Mouse (Mus musculus): ENCODE measurements around the gene Olfr699. TPM values are rescaled to one million over a fixed set of nuclear protein-coding genes. Genes with fewer than 3 reads are reported as not detected.
"Not testable (repeated sequence)": the region's sequence is repeated elsewhere in the genome, so short reads cannot be mapped to it uniquely, and the experiment has no call there.

Olfr699 gene
- not detected for total RNA-seq (2021)

GRCm38 (mm10) chr7:106793098-106793497 lies at the start of gene Olfr699:
TSS of gene Olfr699 (minus strand) at chr7:106793198.
- intact Hi-C loops (cut with DNase I), result no loop called here
- DNase-seq (ENCODE audit: low spot score in 2 of 2), result no peak

- no peak for DNase-seq (ENCODE audit: low spot score in 2 of 2)
- intact Hi-C loops (cut with DNase I), result no loop called here
Measured at GRCm38 (mm10) chr7:106833793-106834192, 40.8 kb upstream of the Olfr699 start, which contains the start of gene Olfr702. TSS of gene Olfr702 (minus strand) at chr7:106833893.

GRCm38 (mm10) chr7:106818414-106818813 lies 25.4 kb upstream of the Olfr699 start:
- intact Hi-C loops (cut with DNase I), result no loop called here
- no peak for DNase-seq (ENCODE audit: low spot score in 2 of 2)

GRCm38 (mm10) chr7:106815775-106816174 lies 22.8 kb upstream of the Olfr699 start:
- DNase-seq (ENCODE audit: low spot score in 2 of 2), result no peak
- intact Hi-C loops (cut with DNase I), result no loop called here

GRCm38 (mm10) chr7:106813829-106814228 lies 20.8 kb upstream of the Olfr699 start, which contains the start of gene Olfr701:
TSS of gene Olfr701 (plus strand) at chr7:106814129.
- DNase-seq (ENCODE audit: low spot score in 2 of 2), result no peak
- intact Hi-C loops (cut with DNase I), result no loop called here

GRCm38 (mm10) chr7:106808734-106809133 lies 15.7 kb upstream of the Olfr699 start, which contains the start of gene Olfr700:
TSS of gene Olfr700 (minus strand) at chr7:106808834.
- intact Hi-C loops (cut with DNase I), result no loop called here
- no peak for DNase-seq (ENCODE audit: low spot score in 2 of 2)

- peak in 1 of 2 experiments; percentile 4 for DNase-seq (ENCODE audit: low spot score in 2 of 2)
- intact Hi-C loops (cut with DNase I), result no loop called here
Measured at GRCm38 (mm10) chr7:106788330-106788729, 4.7 kb downstream of the Olfr699 start.

GRCm38 (mm10) chr7:106761008-106761407 lies 32.0 kb downstream of the Olfr699 start:
- intact Hi-C loops (cut with DNase I); DNase-seq (ENCODE audit: low spot score in 2 of 2): not testable (repeated sequence)

GRCm38 (mm10) chr7:106758800-106759199 lies 34.2 kb downstream of the Olfr699 start:
- DNase-seq (ENCODE audit: low spot score in 2 of 2), result no peak
- intact Hi-C loops (cut with DNase I), result no loop called here

- intact Hi-C loops (cut with DNase I), result no loop called here
- DNase-seq (ENCODE audit: low spot score in 2 of 2), result no peak
Measured at GRCm38 (mm10) chr7:106755297-106755696, 37.7 kb downstream of the Olfr699 start, which contains the start of gene Olfr698. TSS of gene Olfr698 (minus strand) at chr7:106755397.

- intact Hi-C loops (cut with DNase I), result no loop called here
- no peak for DNase-seq (ENCODE audit: low spot score in 2 of 2)
Measured at GRCm38 (mm10) chr7:106745811-106746210, 47.2 kb downstream of the Olfr699 start.

GRCm38 (mm10) chr7:106742343-106742742 lies 50.7 kb downstream of the Olfr699 start, which contains the start of gene Olfr697:
TSS of gene Olfr697 (minus strand) at chr7:106742443.
- DNase-seq (ENCODE audit: low spot score in 2 of 2), result no peak
- intact Hi-C loops (cut with DNase I), result no loop called here

Other genes starting within 250 kb of the Olfr699 start
- not detected for gene Olfr693, start 112.6 kb downstream of the Olfr699 start, total RNA-seq (2021)
- not detected for gene Olfr694, start 101.4 kb downstream of the Olfr699 start, total RNA-seq (2021)
- not detected for gene Olfr695, start 76.8 kb downstream of the Olfr699 start, total RNA-seq (2021)
- not detected for gene Olfr697, start 50.8 kb downstream of the Olfr699 start, total RNA-seq (2021)
- not detected for gene Olfr698, start 37.8 kb downstream of the Olfr699 start, total RNA-seq (2021)
- not detected for gene Olfr700, start 15.6 kb upstream of the Olfr699 start, total RNA-seq (2021)
- gene Olfr701, start 20.9 kb upstream of the Olfr699 start, total RNA-seq (2021), result not detected
- not detected for gene Olfr702, start 40.7 kb upstream of the Olfr699 start, total RNA-seq (2021)
- not detected for gene Olfr703, start 50.2 kb upstream of the Olfr699 start, total RNA-seq (2021)
- not detected for gene Olfr704, start 70.0 kb upstream of the Olfr699 start, total RNA-seq (2021)
- not detected for gene Olfr705, start 83.7 kb upstream of the Olfr699 start, total RNA-seq (2021)
- gene Olfr706, start 95.0 kb upstream of the Olfr699 start, total RNA-seq (2021), result not detected
- gene Olfr707, start 108.0 kb upstream of the Olfr699 start, total RNA-seq (2021), result not detected
- not detected for gene Olfr1532-ps1, start 114.8 kb upstream of the Olfr699 start, total RNA-seq (2021)
- not detected for gene Olfr709-ps1, start 139.0 kb upstream of the Olfr699 start, total RNA-seq (2021)
- gene Olfr710, start 155.1 kb upstream of the Olfr699 start, total RNA-seq (2021), result not detected
- not detected for gene Olfr6, start 170.7 kb upstream of the Olfr699 start, total RNA-seq (2021)
- gene Olfr711, start 182.3 kb upstream of the Olfr699 start, total RNA-seq (2021), result not detected
- not detected for gene Olfr2, start 212.9 kb upstream of the Olfr699 start, total RNA-seq (2021)
- not detected for gene Olfr713, start 238.0 kb upstream of the Olfr699 start, total RNA-seq (2021)